Mouse (Mus musculus): ENCODE results near the gene Pikfyve. TPM values are rescaled to one million over a fixed set of nuclear protein-coding genes. Genes with fewer than 3 reads are reported as not detected.

The Pikfyve gene
- polyA plus RNA-seq (2015; fragmentation: Nextera tagmentation; extraction: Ambion mirVana): 3.9 and 4.4 TPM in 2 replicates

GRCm38 (mm10) chr1:65186287-65187073 is at the start of gene Pikfyve, which contains the start of gene Idh1:
Pikfyve (plus strand) TSS chr1:65186683.
Idh1 (minus strand) TSS chr1:65186500.
- Histone ChIP-seq H3K27ac (replicated peaks) (peak within 1 kb of the TSS; percentile 91), H3K4me2 (peak within 1 kb of the TSS; percentile 82), H3K4me1 (replicated peaks) (peaks cover 29% of the 10 kb centered on the region), H3K27me3 (no peaks in the 10 kb centered on the region), H3K4me3 (replicated peaks) (peak within 1 kb of the TSS; percentile 90), H3K36me3 (replicated peaks) (no peaks in the 10 kb centered on the region), H3K9ac (peak within 1 kb of the TSS; percentile 88), H3K9me3 (replicated peaks) (no peaks in the 10 kb centered on the region)
- peak; percentile 94 for ATAC-seq (ENCODE audit: insufficient read depth)
- under 1% methylated on average over 71 of the region's 71 CpGs for WGBS (ENCODE audit: insufficient replicate concordance)

GRCm38 (mm10) chr1:65137560-65137959 is 48.9 kb upstream of the Pikfyve start:
- H3K27ac ChIP-seq (replicated peaks): no peak overlapping the region
- no peaks in the 10 kb centered on the region for H3K4me1 ChIP-seq (replicated peaks)
- WGBS (ENCODE audit: insufficient replicate concordance): 66% methylated on average over 6 of the region's 6 CpGs
- no peak overlapping the region for H3K4me3 ChIP-seq (replicated peaks)
- H3K36me3 ChIP-seq (replicated peaks): no peaks in the 10 kb centered on the region
- H3K4me2 ChIP-seq: no peak overlapping the region
- no peak overlapping the region for H3K9ac ChIP-seq
- no peaks in the 10 kb centered on the region for H3K9me3 ChIP-seq (replicated peaks)
- no peak for ATAC-seq (ENCODE audit: insufficient read depth)
- H3K27me3 ChIP-seq: no peaks in the 10 kb centered on the region

GRCm38 (mm10) chr1:65144783-65145182 is 41.7 kb upstream of the Pikfyve start:
- ATAC-seq (ENCODE audit: insufficient read depth): no peak
- Histone ChIP-seq H3K27ac (replicated peaks) (no peak overlapping the region), H3K9ac (no peak overlapping the region), H3K27me3 (no peaks in the 10 kb centered on the region), H3K36me3 (replicated peaks) (no peaks in the 10 kb centered on the region), H3K4me1 (replicated peaks) (no peaks in the 10 kb centered on the region), H3K9me3 (replicated peaks) (no peaks in the 10 kb centered on the region), H3K4me3 (replicated peaks) (no peak overlapping the region), H3K4me2 (no peak overlapping the region)
- WGBS (ENCODE audit: insufficient replicate concordance): 65% methylated on average over 2 of the region's 2 CpGs

GRCm38 (mm10) chr1:65146601-65147000 is 39.9 kb upstream of the Pikfyve start:
- 10% methylated on average over 2 of the region's 2 CpGs for WGBS (ENCODE audit: insufficient replicate concordance)
- Histone ChIP-seq H3K27me3 (no peaks in the 10 kb centered on the region), H3K4me3 (replicated peaks) (no peak overlapping the region), H3K27ac (replicated peaks) (no peak overlapping the region), H3K9me3 (replicated peaks) (no peaks in the 10 kb centered on the region), H3K4me2 (no peak overlapping the region), H3K36me3 (replicated peaks) (no peaks in the 10 kb centered on the region), H3K4me1 (replicated peaks) (no peaks in the 10 kb centered on the region), H3K9ac (no peak overlapping the region)
- ATAC-seq (ENCODE audit: insufficient read depth): no peak

GRCm38 (mm10) chr1:65147326-65147725 is 39.2 kb upstream of the Pikfyve start:
- no peak for ATAC-seq (ENCODE audit: insufficient read depth)

GRCm38 (mm10) chr1:65147971-65148370 is 38.5 kb upstream of the Pikfyve start:
- Histone ChIP-seq H3K4me3 (replicated peaks) (no peak overlapping the region), H3K4me2 (no peak overlapping the region), H3K27me3 (no peaks in the 10 kb centered on the region), H3K27ac (replicated peaks) (no peak overlapping the region), H3K9me3 (replicated peaks) (no peaks in the 10 kb centered on the region), H3K9ac (no peak overlapping the region), H3K36me3 (replicated peaks) (no peaks in the 10 kb centered on the region), H3K4me1 (replicated peaks) (no peaks in the 10 kb centered on the region)
- no peak for ATAC-seq (ENCODE audit: insufficient read depth)
- 50% methylated on average over 3 of the region's 3 CpGs for WGBS (ENCODE audit: insufficient replicate concordance)

More at GRCm38 (mm10) chr1:65147326-65147725, 39.2 kb upstream of the Pikfyve start:
- no peaks in the 10 kb centered on the region for H3K36me3 ChIP-seq (replicated peaks)
- H3K9ac ChIP-seq: no peak overlapping the region
- no peak overlapping the region for H3K4me2 ChIP-seq
- H3K27me3 ChIP-seq: no peaks in the 10 kb centered on the region
- no peak overlapping the region for H3K27ac ChIP-seq (replicated peaks)
- no peak overlapping the region for H3K4me3 ChIP-seq (replicated peaks)
- H3K4me1 ChIP-seq (replicated peaks): no peaks in the 10 kb centered on the region
- no peaks in the 10 kb centered on the region for H3K9me3 ChIP-seq (replicated peaks)
- WGBS (ENCODE audit: insufficient replicate concordance): 78% methylated on average over 5 of the region's 5 CpGs

- Histone ChIP-seq H3K9me3 (replicated peaks) (no peaks in the 10 kb centered on the region), H3K27ac (replicated peaks) (no peak overlapping the region), H3K9ac (no peak overlapping the region), H3K4me1 (replicated peaks) (no peaks in the 10 kb centered on the region), H3K36me3 (replicated peaks) (peaks cover 11% of the 10 kb centered on the region), H3K4me2 (no peak overlapping the region), H3K27me3 (no peaks in the 10 kb centered on the region), H3K4me3 (replicated peaks) (no peak overlapping the region)
- ATAC-seq (ENCODE audit: insufficient read depth): no peak
These were observed 31.7 kb upstream of the Pikfyve start for GRCm38 (mm10) chr1:65154814-65155213.

GRCm38 (mm10) chr1:65156111-65156510 is 30.4 kb upstream of the Pikfyve start:
- Histone ChIP-seq H3K9ac (no peak overlapping the region), H3K36me3 (replicated peaks) (peaks cover 23% of the 10 kb centered on the region), H3K27ac (replicated peaks) (no peak overlapping the region), H3K4me1 (replicated peaks) (no peaks in the 10 kb centered on the region), H3K9me3 (replicated peaks) (no peaks in the 10 kb centered on the region), H3K4me3 (replicated peaks) (no peak overlapping the region), H3K27me3 (no peaks in the 10 kb centered on the region), H3K4me2 (no peak overlapping the region)
- no peak for ATAC-seq (ENCODE audit: insufficient read depth)
- 69% methylated on average over 5 of the region's 5 CpGs for WGBS (ENCODE audit: insufficient replicate concordance)

GRCm38 (mm10) chr1:65162210-65162609 is 24.3 kb upstream of the Pikfyve start:
- Histone ChIP-seq H3K4me2 (no peak overlapping the region), H3K27ac (replicated peaks) (no peak overlapping the region), H3K36me3 (replicated peaks) (peaks cover 52% of the 10 kb centered on the region), H3K9ac (no peak overlapping the region), H3K9me3 (replicated peaks) (no peaks in the 10 kb centered on the region), H3K27me3 (no peaks in the 10 kb centered on the region), H3K4me1 (replicated peaks) (no peaks in the 10 kb centered on the region), H3K4me3 (replicated peaks) (no peak overlapping the region)
- no peak for ATAC-seq (ENCODE audit: insufficient read depth)
- whole genome bisulfite sequencing (ENCODE audit: insufficient replicate concordance): 76% methylated on average over 1 of the region's 1 CpGs

- ATAC-seq (ENCODE audit: insufficient read depth): no peak
- WGBS (ENCODE audit: insufficient replicate concordance): 75% methylated on average over 1 of the region's 1 CpGs
- no peak overlapping the region for H3K9ac ChIP-seq
- no peak overlapping the region for H3K4me3 ChIP-seq (replicated peaks)
- H3K36me3 ChIP-seq (replicated peaks): peaks cover 40% of the 10 kb centered on the region
- H3K4me1 ChIP-seq (replicated peaks): no peaks in the 10 kb centered on the region
- no peak overlapping the region for H3K27ac ChIP-seq (replicated peaks)
- H3K4me2 ChIP-seq: no peak overlapping the region
- H3K27me3 ChIP-seq: no peaks in the 10 kb centered on the region
- H3K9me3 ChIP-seq (replicated peaks): no peaks in the 10 kb centered on the region
These were observed 19.0 kb upstream of the Pikfyve start for GRCm38 (mm10) chr1:65167496-65167895.

GRCm38 (mm10) chr1:65169536-65169935 is 16.9 kb upstream of the Pikfyve start:
- Histone ChIP-seq H3K4me2 (no peak overlapping the region), H3K36me3 (replicated peaks) (peaks cover 37% of the 10 kb centered on the region), H3K27ac (replicated peaks) (no peak overlapping the region), H3K4me3 (replicated peaks) (no peak overlapping the region), H3K9me3 (replicated peaks) (no peaks in the 10 kb centered on the region), H3K9ac (no peak overlapping the region), H3K4me1 (replicated peaks) (no peaks in the 10 kb centered on the region), H3K27me3 (no peaks in the 10 kb centered on the region)
- 48% methylated on average over 7 of the region's 7 CpGs for WGBS (ENCODE audit: insufficient replicate concordance)
- ATAC-seq (ENCODE audit: insufficient read depth): no peak

GRCm38 (mm10) chr1:65169947-65170346 is 16.5 kb upstream of the Pikfyve start:
- no peak for ATAC-seq (ENCODE audit: insufficient read depth)

More at GRCm38 (mm10) chr1:65169947-65170346, 16.5 kb upstream of the Pikfyve start:
- H3K4me1 ChIP-seq (replicated peaks): no peaks in the 10 kb centered on the region
- no peaks in the 10 kb centered on the region for H3K9me3 ChIP-seq (replicated peaks)
- no peak overlapping the region for H3K4me3 ChIP-seq (replicated peaks)
- H3K36me3 ChIP-seq (replicated peaks): peaks cover 37% of the 10 kb centered on the region
- no peak overlapping the region for H3K9ac ChIP-seq
- H3K27me3 ChIP-seq: no peaks in the 10 kb centered on the region
- 33% methylated on average over 5 of the region's 5 CpGs for WGBS (ENCODE audit: insufficient replicate concordance)
- H3K4me2 ChIP-seq: no peak overlapping the region
- no peak overlapping the region for H3K27ac ChIP-seq (replicated peaks)

Measured in liver, embryonic 15.5 days (tissue).